Mouse (Mus musculus) liver, postnatal 0 days (tissue): ENCODE measurements at regions not wholly inside any gene's neighbourhood (a gene's known extent, or its start where the extent isn't known, plus 50 kb on each side); places are given as distances from the start of the nearest gene placed in this dataset.

Source experiments
- CTCF ChIP-seq: sonication (generic); IDR thresholded peaks from 2 replicates; pipeline ENCODE4 v1.5.1; 2016; ENCODE audit warnings: antibody characterized with exemption, low read depth
- EP300 ChIP-seq: IDR thresholded peaks from 2 replicates; pipeline ENCODE4 v1.6.1; 2016; ENCODE audit warnings: antibody characterized with exemption, low read depth, mild to moderate bottlenecking

GRCm38 (mm10) chr6:93140331-93140731 lies 197.0 kb upstream of the Adamts9 start:
- TF ChIP-seq CTCF (no peak), EP300 (no peak)
